Mouse (Mus musculus): Measurements from ENCODE around the gene Tbx1.

Gene Tbx1

GRCm38 (mm10) chr16:18622916-18623750, 32.7 kb upstream of the Tbx1 start:
- no peak for DNase-seq (ENCODE audit: low read depth, low spot score)

DNA sequence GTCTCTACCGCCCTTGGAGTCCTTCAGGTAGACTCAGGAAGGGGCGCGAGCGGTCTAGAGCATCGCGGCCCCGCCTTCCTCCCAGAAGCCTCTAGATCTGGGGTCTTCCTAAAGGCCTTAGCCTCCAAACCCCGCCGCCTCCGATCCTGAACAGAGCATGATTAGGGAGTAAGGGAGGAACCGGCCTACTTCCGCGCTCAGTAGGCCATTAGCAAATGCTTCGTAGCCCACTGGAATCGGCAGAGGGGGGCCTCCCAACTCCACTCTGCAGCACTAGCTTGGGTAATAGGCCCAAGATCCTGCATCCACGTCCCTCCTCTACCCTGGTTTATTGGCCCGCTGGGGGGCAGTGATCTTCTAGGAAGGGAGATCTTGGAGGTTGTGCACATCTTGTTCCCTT, 31.5 kb upstream of the Tbx1 start, which contains the start of gene Gp1bb:
Gp1bb (minus strand) TSS at position 385 of the 400 bp plus-strand sequence.
- DNase-seq (ENCODE audit: low read depth, low spot score): no peak

DNA sequence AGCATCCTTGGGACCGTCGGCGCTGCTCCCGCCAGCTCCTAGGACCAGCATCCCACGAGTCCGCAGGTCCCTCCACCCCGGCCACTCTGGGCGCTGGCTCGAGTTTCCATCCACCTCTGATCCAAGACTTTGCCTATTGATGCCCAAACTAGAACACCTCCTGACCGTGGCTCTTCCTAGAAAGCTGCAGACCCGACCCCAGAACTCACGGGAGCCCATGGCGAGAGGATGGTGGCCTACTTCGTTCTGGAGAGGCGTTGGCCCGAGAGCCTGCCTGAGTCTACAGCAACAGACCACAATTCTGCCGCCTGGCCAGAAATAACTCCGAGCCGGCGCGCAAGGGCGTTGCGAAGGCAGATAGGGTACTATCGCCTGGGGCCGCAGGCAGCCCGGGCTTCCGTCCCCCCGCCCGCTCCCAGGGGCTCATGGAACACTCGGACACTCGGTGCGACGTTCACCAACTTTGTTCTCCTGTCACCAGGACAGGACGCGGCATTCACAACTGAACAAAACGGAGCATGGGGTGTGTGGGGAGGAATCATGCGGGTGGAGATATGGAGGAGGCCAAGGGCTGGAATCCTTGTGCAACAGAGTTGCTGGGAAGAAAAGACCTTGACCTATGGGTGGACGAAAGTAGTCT, 31.0 kb upstream of the Tbx1 start:
- DNase-seq (ENCODE audit: low read depth, low spot score): peak; percentile 11

- DNase-seq (ENCODE audit: low read depth, low spot score): peak; percentile 40
These were observed 30.3 kb upstream of the Tbx1 start for GRCm38 (mm10) chr16:18620601-18621361.

- no peak for DNase-seq (ENCODE audit: low read depth, low spot score)
These were observed 29.7 kb upstream of the Tbx1 start for GRCm38 (mm10) chr16:18620201-18620600.

GRCm38 (mm10) chr16:18619110-18619509, 28.6 kb upstream of the Tbx1 start:
- no peak for DNase-seq (ENCODE audit: low read depth, low spot score)

DNA sequence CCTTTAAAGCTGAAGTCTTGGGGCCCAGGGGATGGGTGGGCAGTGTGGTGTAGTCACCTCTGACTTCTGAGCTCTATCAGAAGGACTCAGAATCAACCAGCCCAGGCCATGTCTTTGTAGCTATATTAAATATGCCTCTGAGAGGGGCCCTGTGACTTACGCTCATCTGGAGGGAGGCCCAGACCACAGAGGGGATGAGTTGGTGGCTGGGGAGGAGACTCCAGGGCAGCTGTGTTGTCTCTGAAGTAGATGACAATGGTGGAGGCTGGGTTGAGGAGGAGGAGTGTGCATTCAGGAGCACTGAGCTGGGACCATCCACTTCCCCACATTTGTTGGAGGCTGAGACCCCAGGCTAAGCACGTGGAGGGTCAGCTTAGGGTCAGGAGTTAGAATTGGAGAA, 27.8 kb upstream of the Tbx1 start:
- DNase-seq (ENCODE audit: low read depth, low spot score): no peak

- DNase-seq (ENCODE audit: low read depth, low spot score): peak; percentile 90
These were observed 27.0 kb upstream of the Tbx1 start for GRCm38 (mm10) chr16:18617370-18618065.

DNA sequence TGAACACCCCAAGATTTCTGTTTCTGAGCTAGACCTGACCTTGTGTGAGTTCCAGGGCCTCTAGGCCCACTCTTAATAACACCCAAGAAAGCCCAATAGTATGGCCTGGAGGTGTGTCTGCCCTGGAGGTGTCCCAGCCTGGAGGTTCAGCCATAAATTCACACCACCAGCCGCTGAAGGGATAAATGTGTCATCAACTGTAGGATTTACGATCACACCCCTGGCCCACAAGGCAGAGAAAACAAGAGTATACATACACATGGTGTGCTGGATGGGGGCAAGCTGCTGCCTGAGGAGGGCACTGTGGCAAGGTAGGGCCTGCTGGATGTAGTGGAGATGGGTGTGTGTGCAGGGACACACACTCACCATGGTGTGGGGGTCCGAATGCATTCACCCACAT, 22.8 kb upstream of the Tbx1 start:
- peak; percentile 68 for DNase-seq (ENCODE audit: low read depth, low spot score)

- no peak for DNase-seq (ENCODE audit: low read depth, low spot score)
These were observed 21.3 kb upstream of the Tbx1 start for GRCm38 (mm10) chr16:18611752-18612151.

GRCm38 (mm10) chr16:18609099-18609498, 18.6 kb upstream of the Tbx1 start:
- DNase-seq (ENCODE audit: low read depth, low spot score): no peak

DNA sequence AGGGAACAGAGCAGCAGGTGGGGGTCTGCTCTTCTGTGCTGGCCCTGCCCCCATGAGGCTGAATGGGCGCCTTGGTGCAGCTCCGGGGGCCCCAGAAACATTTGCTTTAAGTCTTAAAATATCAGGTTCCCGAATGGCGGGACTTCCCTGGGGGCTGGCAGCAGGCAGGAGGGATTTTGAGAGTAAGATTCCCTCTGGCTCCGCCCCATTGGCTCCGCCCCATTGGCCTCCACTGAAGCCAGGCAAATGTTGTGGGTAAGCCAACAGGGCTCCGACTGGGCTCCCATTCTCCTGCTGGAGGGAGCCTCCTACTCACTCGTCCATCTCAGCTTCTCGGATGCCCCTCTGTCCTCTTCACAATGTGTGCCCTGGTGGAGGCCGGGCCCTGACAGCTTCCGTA, 17.8 kb upstream of the Tbx1 start:
- DNase-seq (ENCODE audit: low read depth, low spot score): no peak

GRCm38 (mm10) chr16:18605705-18606104, 15.2 kb upstream of the Tbx1 start:
- DNase-seq (ENCODE audit: low read depth, low spot score): no peak

- no peak for DNase-seq (ENCODE audit: low read depth, low spot score)
These were observed 13.8 kb upstream of the Tbx1 start for GRCm38 (mm10) chr16:18604267-18604701.

- no peak for DNase-seq (ENCODE audit: low read depth, low spot score)
These were observed 11.0 kb upstream of the Tbx1 start for GRCm38 (mm10) chr16:18601447-18601846.

DNA sequence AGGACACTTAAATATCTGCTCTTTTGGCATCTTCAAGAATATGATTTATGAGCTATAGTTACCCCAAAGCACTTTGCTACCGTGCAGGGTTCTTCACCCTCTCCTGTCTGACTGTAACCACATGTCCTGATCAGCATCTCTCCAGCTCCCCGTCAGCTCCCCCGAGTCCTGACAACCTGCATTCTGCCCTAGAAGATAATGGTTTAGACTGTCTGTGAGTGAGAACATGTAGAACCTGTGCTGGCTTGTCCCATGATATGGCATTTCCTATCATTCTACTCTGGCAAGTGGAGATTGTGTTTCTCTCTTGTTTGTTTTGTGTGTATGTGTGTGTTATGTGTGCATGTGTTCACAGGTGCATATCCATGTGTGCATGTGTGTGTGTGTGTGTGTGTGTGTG, 7.5 kb upstream of the Tbx1 start:
- DNase-seq (ENCODE audit: low read depth, low spot score): no peak

- DNase-seq (ENCODE audit: low read depth, low spot score): no peak
These were observed 5.8 kb upstream of the Tbx1 start for GRCm38 (mm10) chr16:18596255-18596654.

DNA sequence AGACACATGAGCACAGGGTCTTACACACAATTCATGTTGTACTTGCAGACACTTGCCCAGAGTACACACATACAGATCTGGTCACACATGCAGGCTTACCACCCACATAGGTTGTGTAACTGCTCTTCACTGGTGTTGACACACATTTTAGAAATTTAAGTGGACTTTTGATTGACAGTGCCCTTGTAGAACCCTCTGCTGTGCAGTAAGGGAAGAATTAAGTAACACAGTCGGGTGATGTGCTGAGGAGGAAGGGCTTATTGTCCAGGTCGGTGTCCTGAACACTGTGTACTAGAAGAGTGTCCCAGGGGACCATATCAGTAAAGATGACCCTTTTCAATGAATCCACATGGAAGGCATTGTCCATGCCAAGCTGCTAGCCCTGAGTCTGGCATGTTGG, 3.5 kb upstream of the Tbx1 start:
- no peak for DNase-seq (ENCODE audit: low read depth, low spot score)

DNA sequence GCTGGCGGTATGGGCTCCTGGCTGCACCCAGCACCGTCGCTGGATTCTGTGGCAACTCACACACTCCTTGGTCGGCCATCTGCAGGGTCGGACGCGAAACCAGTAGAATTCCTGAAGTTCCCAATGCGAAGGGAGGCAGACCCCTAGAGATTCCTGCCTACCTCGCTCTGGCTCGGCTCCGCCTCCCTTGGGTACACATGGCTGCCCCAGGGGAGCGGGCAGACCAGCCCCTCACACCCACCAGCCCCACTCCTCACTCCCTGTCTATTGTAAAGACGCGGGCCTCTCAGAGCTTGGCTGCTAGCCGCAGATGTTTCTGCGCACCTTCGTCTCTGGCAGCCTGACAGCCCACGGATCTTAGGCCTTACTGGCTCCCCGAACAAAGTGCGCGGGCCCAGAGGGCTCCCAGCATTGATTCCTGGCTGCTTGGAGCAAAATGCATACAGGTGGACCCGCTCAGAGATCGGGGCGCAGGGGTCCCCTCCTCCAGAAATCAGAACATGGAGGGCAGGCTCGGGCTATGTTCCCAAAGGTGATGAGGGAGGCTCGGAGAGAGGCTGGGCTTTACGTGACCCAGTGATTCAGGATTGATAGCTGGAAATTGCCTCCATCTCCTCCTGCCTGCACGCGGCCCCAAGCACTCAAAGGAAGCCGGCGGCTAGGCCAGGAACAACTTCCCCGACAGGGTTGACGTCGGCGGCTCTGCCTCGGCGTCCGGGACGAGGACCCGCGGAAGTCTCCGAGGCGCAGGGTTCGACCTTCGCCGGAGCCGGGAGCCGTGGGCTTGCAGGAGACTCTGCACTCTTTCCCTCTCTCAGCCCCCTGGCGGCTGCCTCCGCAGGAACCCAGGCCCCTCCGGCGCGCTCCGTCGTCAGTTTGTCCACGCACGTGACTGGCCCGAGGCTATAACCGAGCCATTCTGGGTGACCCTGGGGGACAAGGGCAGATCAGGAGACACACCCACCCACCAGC, 862 bp upstream of the Tbx1 start:
- no peak for DNase-seq (ENCODE audit: low read depth, low spot score)

- DNase-seq (ENCODE audit: low read depth, low spot score): no peak
These were observed 1.3 kb downstream of the Tbx1 start for GRCm38 (mm10) chr16:18589080-18589621.
